Mouse (Mus musculus): ENCODE data around the gene Nkx1-2. TPM values are rescaled to one million over a fixed set of nuclear protein-coding genes. Genes with fewer than 3 reads are reported as not detected.

The Nkx1-2 gene
- total and polyA plus RNA-seq, 3 experiments, result 0.04 TPM; not detected in 2

GRCm38 (mm10) chr7:132576116-132576650 is 23.3 kb downstream of the Nkx1-2 start, which contains the start of gene Oat (continued):
- no peak for TF ChIP-seq ETS1 (conservative IDR thresholded peaks at IDR 0.05; ENCODE audit: low read depth, low read length)
- TF ChIP-seq MAZ (IDR thresholded peaks at IDR 0.05; ENCODE audit: low read depth, low read length), result no peak
- no peak for TF ChIP-seq CTCF (conservative IDR thresholded peaks at IDR 0.05 in 1 of 2, IDR thresholded peaks at IDR 0.05 in 1 of 2; ENCODE audit: low read depth in 2 of 2, low read length in 2 of 2)
- no peak for TF ChIP-seq MAFK (IDR thresholded peaks at IDR 0.05; ENCODE audit: insufficient replicate concordance, low read length)

- H3K4me3 ChIP-seq (replicated peaks in 1 of 3; ENCODE audit: low read depth in 2 of 3, low read length in 2 of 3, poor library complexity in 1 of 3), result peak overlapping the region; percentile 66 to 93 (median 71)
- peaks cover 3 to 43% of the 10 kb centered on the region in 2 experiments; a peak in 3 of 4 replicates for H3K4me1 ChIP-seq (ENCODE audit: control insufficient read depth in 1 of 2, insufficient read depth in 2 of 2)
- H3K27me3 ChIP-seq (replicated peaks), result peaks cover 20% of the 10 kb centered on the region
- dilution Hi-C loops (cut with MboI; ENCODE audit: extremely low pct_ligation_motif_present, extremely low pct_unique_long_range_greater_than_20kb, low sequenced_read_pairs) (no loop called here), in situ Hi-C loops (cut with MboI; ENCODE audit: low pct_ligation_motif_present, low pct_unique_long_range_greater_than_20kb, low sequenced_read_pairs) (no loop called here)
- H3K27ac ChIP-seq (ENCODE audit: insufficient read depth, low read depth), result peak overlapping the region; percentile 24; the same call in 1 of the 2 replicates
- TF ChIP-seq RAD21 (IDR thresholded peaks at IDR 0.05; ENCODE audit: low read depth, low read length) (peak; percentile 9), CTCF (conservative IDR thresholded peaks at IDR 0.05 in 1 of 2, IDR thresholded peaks at IDR 0.05 in 1 of 2; ENCODE audit: low read depth in 2 of 2, low read length in 2 of 2) (peak in 1 of 2 experiments; percentile 67; a peak in 2 of 4 replicates), ZNF384 (IDR thresholded peaks at IDR 0.05; ENCODE audit: low read depth, low read length) (no peak), TCF12 (IDR thresholded peaks at IDR 0.05; ENCODE audit: low read depth, low read length) (peak; percentile 29; the same call in 1 of the 2 replicates), ZMIZ1 (IDR thresholded peaks at IDR 0.05; ENCODE audit: low read depth, low read length) (no peak), POLR2A (IDR thresholded peaks at IDR 0.05; ENCODE audit: low read depth, low read length) (no peak), MAFK (IDR thresholded peaks at IDR 0.05; ENCODE audit: insufficient replicate concordance, low read length) (no peak), TBP (conservative IDR thresholded peaks at IDR 0.05; ENCODE audit: low read depth, low read length) (peak; percentile 70; the same call in 1 of the 2 replicates), MAX (IDR thresholded peaks at IDR 0.05; ENCODE audit: low read length) (peak; percentile 72), ZC3H11A (IDR thresholded peaks at IDR 0.05; ENCODE audit: low read depth, low read length) (no peak), SIN3A (IDR thresholded peaks at IDR 0.05; ENCODE audit: low read length) (peak; percentile 47; the same call in 1 of the 2 replicates), E2F4 (IDR thresholded peaks at IDR 0.05; ENCODE audit: insufficient replicate concordance, low read depth, low read length) (0 out of 2 replicates have a peak, but pooled peaks have one; percentile 19), ELF1 (IDR thresholded peaks at IDR 0.05; ENCODE audit: low read depth, low read length) (peak; percentile 67), BHLHE40 (IDR thresholded peaks at IDR 0.05; ENCODE audit: low read depth, low read length) (peak; percentile 63), MEF2A (IDR thresholded peaks at IDR 0.05; ENCODE audit: borderline replicate concordance, low read depth, low read length) (no peak), ETS1 (conservative IDR thresholded peaks at IDR 0.05; ENCODE audit: low read depth, low read length) (0 out of 2 replicates have a peak, but pooled peaks have one; percentile 23), POLR2AphosphoS2 (IDR thresholded peaks at IDR 0.05; ENCODE audit: low read depth, low read length) (no peak), ZKSCAN1 (IDR thresholded peaks at IDR 0.05; ENCODE audit: borderline replicate concordance, low read depth, low read length) (no peak), CHD2 (IDR thresholded peaks at IDR 0.05; ENCODE audit: low read length) (no peak), HCFC1 (IDR thresholded peaks at IDR 0.05; ENCODE audit: low read depth, low read length) (peak; percentile 32), JUND (conservative IDR thresholded peaks at IDR 0.05; ENCODE audit: low read depth, low read length) (no peak), MYC (IDR thresholded peaks at IDR 0.05; ENCODE audit: low read depth, low read length) (peak; percentile 68; the same call in 1 of the 2 replicates), JUN (IDR thresholded peaks at IDR 0.05; ENCODE audit: insufficient read depth, low read depth, low read length) (0 out of 2 replicates have a peak, but pooled peaks have one; percentile 13), MXI1 (IDR thresholded peaks at IDR 0.05; ENCODE audit: low read depth, low read length) (peak; percentile 53; the same call in 1 of the 2 replicates), IRF4 (IDR thresholded peaks at IDR 0.05; ENCODE audit: low read depth, low read length) (no peak), NRF1 (IDR thresholded peaks at IDR 0.05; ENCODE audit: low read depth, low read length) (no peak), UBTF (IDR thresholded peaks at IDR 0.05; ENCODE audit: low read depth, low read length) (peak; percentile 17; the same call in 1 of the 2 replicates), PAX5 (IDR thresholded peaks at IDR 0.05; ENCODE audit: low read length) (no peak), KAT2A (IDR thresholded peaks at IDR 0.05; ENCODE audit: insufficient replicate concordance, low read length) (no peak), MAZ (IDR thresholded peaks at IDR 0.05; ENCODE audit: low read depth, low read length) (peak; percentile 75; the same call in 1 of the 2 replicates)
- H3K9me3 ChIP-seq (replicated peaks; ENCODE audit: low read length), result no peaks in the 10 kb centered on the region
- peaks cover 0 to under 1% of the 10 kb centered on the region in 2 experiments for H3K36me3 ChIP-seq (replicated peaks in 1 of 2; ENCODE audit: control insufficient read depth in 1 of 2, insufficient read depth in 1 of 2, low read length in 1 of 2)
- H3K4me2 ChIP-seq (ENCODE audit: insufficient read depth, low read depth, poor library complexity, severe bottlenecking), result peak overlapping the region; percentile 82
- H3K79me2 ChIP-seq (replicated peaks; ENCODE audit: control insufficient read depth, extremely low read depth, insufficient read depth, poor library complexity, severe bottlenecking), result peaks cover 28% of the 10 kb centered on the region
- DNase-seq (ENCODE audit: extremely low read depth), result peak; percentile 95
- peak overlapping the region; percentile 74 for H3K9ac ChIP-seq (ENCODE audit: insufficient read depth, low read depth)
Measured at GRCm38 (mm10) chr7:132575623-132576022, 23.8 kb downstream of the Nkx1-2 start.
